In the genomic region with DNA sequence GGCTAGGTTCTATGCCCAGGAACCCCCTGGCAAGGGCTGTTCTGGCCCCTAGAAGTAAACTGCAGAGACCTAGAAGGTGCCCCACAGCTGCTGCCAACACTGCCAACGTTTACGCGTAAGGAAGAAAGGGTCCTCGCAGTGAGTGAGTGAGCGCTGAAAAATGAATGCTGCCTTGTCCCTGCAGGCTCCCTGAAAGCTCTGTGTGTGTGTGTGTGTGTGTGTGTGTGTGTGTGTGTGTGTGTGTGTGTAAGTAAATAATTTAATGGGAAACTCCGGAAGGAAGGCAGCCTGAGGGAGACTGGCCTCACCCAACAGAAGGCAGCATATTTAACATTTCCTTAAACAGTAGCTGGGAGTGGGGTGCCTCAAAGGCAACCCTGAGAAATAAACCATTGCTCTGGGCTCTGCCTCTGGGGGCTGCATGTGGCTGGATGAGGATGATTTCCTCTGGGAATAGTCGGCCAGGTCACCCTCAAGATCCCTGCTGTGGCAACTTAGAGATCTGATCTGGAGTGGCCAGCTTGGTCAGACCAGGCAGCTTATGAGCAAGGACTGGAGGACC, we compare ENCODE assay signal across 8 mouse cellular contexts. TPM values are rescaled to one million over a fixed set of nuclear protein-coding genes. Genes with fewer than 3 reads are reported as not detected.
DNase-seq lines count a peak whose midpoint lies in the region; ATAC-seq lines count a peak whose summit lies in the region.

No protein-coding gene starts in this region.

- H3K4me2 ChIP-seq in kidney, embryonic 14.5 days (replicated peaks; ENCODE audit: low read depth, low read length), result no peak overlapping the region
- H3K4me2 ChIP-seq in heart, embryonic 14.5 days (ENCODE audit: low read length), result no peak overlapping the region
- H3K4me2 ChIP-seq in liver, embryonic 11.5 days, result no peak overlapping the region
- peak overlapping the region; percentile 8; the same call in 1 of the 2 replicates for H3K4me2 ChIP-seq in stomach, embryonic 15.5 days

- peak overlapping the region; percentile 87 for H3K27ac ChIP-seq in kidney, embryonic 14.5 days (ENCODE audit: low read depth, low read length)
- H3K27ac ChIP-seq in heart, embryonic 14.5 days (replicated peaks in 1 of 2; ENCODE audit: control insufficient read depth in 1 of 2, insufficient read depth in 1 of 2, low read depth in 2 of 2, low read length in 2 of 2), result peak overlapping the region; percentile 30 to 79
- H3K27ac ChIP-seq in liver, embryonic 11.5 days (ENCODE audit: low read depth, low read length), result peak overlapping the region; percentile 33
- H3K27ac ChIP-seq in stomach, embryonic 15.5 days, result peak overlapping the region; percentile 93

- no peaks in the 10 kb centered on the region for H3K36me3 ChIP-seq in kidney, embryonic 14.5 days (ENCODE audit: control insufficient read depth, insufficient read depth, low read length)
- H3K36me3 ChIP-seq in heart, embryonic 14.5 days (ENCODE audit: control insufficient read depth, insufficient read depth, low read length), result no peaks in the 10 kb centered on the region
- no peaks in the 10 kb centered on the region for H3K36me3 ChIP-seq in liver, embryonic 11.5 days (ENCODE audit: control insufficient read depth, insufficient read depth, low read length)
- no peaks in the 10 kb centered on the region for H3K36me3 ChIP-seq in stomach, embryonic 15.5 days

- H3K9me3 ChIP-seq in kidney, embryonic 14.5 days (ENCODE audit: control insufficient read depth, low read length), result no peaks in the 10 kb centered on the region
- H3K9me3 ChIP-seq in heart, embryonic 14.5 days (ENCODE audit: control insufficient read depth, low read length), result no peaks in the 10 kb centered on the region
- no peaks in the 10 kb centered on the region for H3K9me3 ChIP-seq in liver, embryonic 11.5 days (ENCODE audit: control insufficient read depth, low read length)
- no peaks in the 10 kb centered on the region for H3K9me3 ChIP-seq in stomach, embryonic 15.5 days

- WGBS in kidney, embryonic 14.5 days, result 62% methylated on average over 7 of the region's 7 CpGs
- WGBS in heart, embryonic 14.5 days, result 73% methylated on average over 7 of the region's 7 CpGs
- WGBS in liver, embryonic 11.5 days, result 72% methylated on average over 7 of the region's 7 CpGs
- 25% methylated on average over 7 of the region's 7 CpGs for whole genome bisulfite sequencing in stomach, embryonic 15.5 days

- H3K4me1 ChIP-seq in kidney, embryonic 14.5 days (ENCODE audit: control insufficient read depth, insufficient read depth, low read length), result peaks cover 30% of the 10 kb centered on the region
- H3K4me1 ChIP-seq in heart, embryonic 14.5 days (ENCODE audit: control insufficient read depth in 2 of 2, insufficient read depth in 2 of 2, low read length in 2 of 2), result peaks cover 17 to 28% of the 10 kb centered on the region in 2 experiments
- peaks cover 23% of the 10 kb centered on the region for H3K4me1 ChIP-seq in liver, embryonic 11.5 days (replicated peaks; ENCODE audit: control insufficient read depth, insufficient read depth, low read length)
- peaks cover 33% of the 10 kb centered on the region for H3K4me1 ChIP-seq in stomach, embryonic 15.5 days

- H3K27me3 ChIP-seq in kidney, embryonic 14.5 days (ENCODE audit: control insufficient read depth, insufficient read depth, low read length), result no peaks in the 10 kb centered on the region
- no peaks in the 10 kb centered on the region for H3K27me3 ChIP-seq in heart, embryonic 14.5 days (ENCODE audit: control insufficient read depth, insufficient read depth, low read length)
- no peaks in the 10 kb centered on the region for H3K27me3 ChIP-seq in liver, embryonic 11.5 days (replicated peaks; ENCODE audit: control insufficient read depth, insufficient read depth, low read length)
- no peaks in the 10 kb centered on the region for H3K27me3 ChIP-seq in stomach, embryonic 15.5 days (replicated peaks)

- H3K4me3 ChIP-seq in kidney, embryonic 14.5 days (ENCODE audit: low read length), result no peak overlapping the region
- H3K4me3 ChIP-seq in heart, embryonic 14.5 days (ENCODE audit: control insufficient read depth in 1 of 2, insufficient read depth in 1 of 2, low read depth in 1 of 2, low read length in 2 of 2), result no peak overlapping the region
- H3K4me3 ChIP-seq in liver, embryonic 11.5 days (ENCODE audit: low read depth, low read length), result no peak overlapping the region
- no peak overlapping the region for H3K4me3 ChIP-seq in stomach, embryonic 15.5 days (replicated peaks)

- H3K9ac ChIP-seq in kidney, embryonic 14.5 days (ENCODE audit: low read depth, low read length), result peak overlapping the region; percentile 25; the same call in 1 of the 2 replicates
- peak overlapping the region; percentile 45; the same call in 1 of the 2 replicates for H3K9ac ChIP-seq in heart, embryonic 14.5 days (ENCODE audit: low read length)
- peak overlapping the region; percentile 53 for H3K9ac ChIP-seq in liver, embryonic 11.5 days (ENCODE audit: low read depth, low read length)
- H3K9ac ChIP-seq in stomach, embryonic 15.5 days, result no peak overlapping the region

- no peak for ATAC-seq in kidney, embryonic 14.5 days (ENCODE audit: low FRiP score, low TSS enrichment)
- ATAC-seq in heart, embryonic 14.5 days (ENCODE audit: insufficient number of reproducible peaks, insufficient read depth, low FRiP score, low read depth), result no peak
- ATAC-seq in liver, embryonic 11.5 days (replicated peaks; ENCODE audit: low FRiP score), result no peak
- ATAC-seq in stomach, embryonic 15.5 days (ENCODE audit: insufficient read depth, low FRiP score, low read depth), result no peak

- no peak for DNase-seq in kidney, adult 11 months
- DNase-seq in liver, embryonic 11.5 days (ENCODE audit: low spot score), result no peak
- no peak for DNase-seq in frontal cortex, adult 2 months (ENCODE audit: extremely low spot score in 1 of 2, low spot score in 1 of 2)
- no peak for DNase-seq in cerebellum, postnatal 10 days
- DNase-seq in urinary bladder, postnatal 25 days (ENCODE audit: low spot score), result no peak

RNA-seq across cellular contexts. Expression of a gene that starts 34.9 kb away (rescaled TPM):
- polyA plus RNA-seq in kidney, embryonic 14.5 days (2014; fragmentation: Nextera tagmentation; extraction: Ambion mirVana), result 3,750 and 4,450 TPM in 2 replicates
- 788 and 789 TPM in 2 replicates for polyA plus RNA-seq in heart, embryonic 14.5 days (2014; fragmentation: Nextera tagmentation; extraction: Ambion mirVana)
- 2,666 and 2,805 TPM in 2 replicates for polyA plus RNA-seq in liver, embryonic 11.5 days (2014; fragmentation: Nextera tagmentation; extraction: Ambion mirVana)
- 2,449 and 2,521 TPM in 2 replicates for polyA plus RNA-seq in stomach, embryonic 15.5 days (2015; fragmentation: Nextera tagmentation; extraction: Ambion mirVana)
- 707 and 751 TPM in 2 replicates for polyA plus RNA-seq in frontal cortex, adult 2 months (2012; rRNA removed)

Comparison
In these comparisons a context has a peak if more than half of its experiments do, and no peak if none do; other contexts are left out.
1. H3K27ac ChIP-seq: peak in every context shown above with its lines; median percentile 93 in stomach, embryonic 15.5 days; 87 in kidney, embryonic 14.5 days; 54 in heart, embryonic 14.5 days; 33 in liver, embryonic 11.5 days.